Mouse (Mus musculus): ENCODE measurements around the gene Mink1.

The Mink1 gene

GRCm38 (mm10) chr11:70653345-70654197 is 90.9 kb downstream of the Mink1 start:
- DNase-seq (ENCODE audit: low spot score) = no peak

GRCm38 (mm10) chr11:70654198-70654922 is 91.7 kb downstream of the Mink1 start, which contains the start of gene Pfn1:
Gene Pfn1, minus strand, starts transcription at chr11:70654644.
- no peak for DNase-seq (ENCODE audit: low spot score)

GRCm38 (mm10) chr11:70654923-70655570 is 92.4 kb downstream of the Mink1 start:
- DNase-seq (ENCODE audit: low spot score) = no peak

GRCm38 (mm10) chr11:70655571-70656455 is 93.1 kb downstream of the Mink1 start:
- no peak for DNase-seq (ENCODE audit: low spot score)

- DNase-seq (ENCODE audit: low spot score) = no peak
Observed at GRCm38 (mm10) chr11:70656456-70656927, 93.8 kb downstream of the Mink1 start.

- DNase-seq (ENCODE audit: low spot score) = no peak
Observed at GRCm38 (mm10) chr11:70656964-70657363, 94.3 kb downstream of the Mink1 start, which contains the start of gene Eno3. Gene Eno3, plus strand, starts transcription at chr11:70657202.

- DNase-seq (ENCODE audit: low spot score) = no peak
Observed at GRCm38 (mm10) chr11:70657573-70657972, 94.9 kb downstream of the Mink1 start.

GRCm38 (mm10) chr11:70657991-70658390 is 95.3 kb downstream of the Mink1 start:
- no peak for DNase-seq (ENCODE audit: low spot score)

GRCm38 (mm10) chr11:70658521-70658920 is 95.8 kb downstream of the Mink1 start:
- DNase-seq (ENCODE audit: low spot score) = no peak

- no peak for DNase-seq (ENCODE audit: low spot score)
Observed at GRCm38 (mm10) chr11:70658942-70659341, 96.3 kb downstream of the Mink1 start.

GRCm38 (mm10) chr11:70660571-70660970 is 97.9 kb downstream of the Mink1 start:
- no peak for DNase-seq (ENCODE audit: low spot score)

- no peak for DNase-seq (ENCODE audit: low spot score)
Observed at GRCm38 (mm10) chr11:70663101-70663500, 100.4 kb downstream of the Mink1 start.

- no peak for DNase-seq (ENCODE audit: low spot score)
Observed at GRCm38 (mm10) chr11:70663957-70664356, 101.3 kb downstream of the Mink1 start.
